Mouse (Mus musculus) macrophage (primary cell): Measurements from ENCODE around the gene Tcp10a. TPM values are rescaled to one million over a fixed set of nuclear protein-coding genes. Genes with fewer than 3 reads are reported as not detected.
"Not testable (repeated sequence)": the region's sequence is repeated elsewhere in the genome, so short reads cannot be mapped to it uniquely, and the experiment has no call there.

Source experiments
- H3K27ac ChIP-seq: fragments of 350-480 bp; formaldehyde crosslinking; 2 replicates; pipeline ENCODE4 v1.9.0; 2021
- H3K36me3 ChIP-seq: fragments of 350-480 bp; formaldehyde crosslinking; 2 replicates; pipeline ENCODE4 v1.9.0; 2021; ENCODE audit errors: inconsistent target
- H3K4me3 ChIP-seq: fragments of 350-480 bp; formaldehyde crosslinking; 2 replicates; pipeline ENCODE4 v1.9.0; 2021; ENCODE audit errors: inconsistent target
- H3K79me2 ChIP-seq: fragments of 350-480 bp; formaldehyde crosslinking; 2 replicates; pipeline ENCODE4 v1.9.0; 2021; ENCODE audit errors: inconsistent target
- WGBS: methylation state at CpG from one replicate; pipeline ENCODE4 v1.1.7; 2026; ENCODE audit warnings: inconsistent platforms; ENCODE audit not compliant: missing documents; 5-methylcytosine and 5-hydroxymethylcytosine counted together
- polyA plus RNA-seq: library from polyadenylated mRNA; stranded (reverse); fragments of 250-400 nt; gene quantifications from 3 replicates; pipeline ENCODE4 v1.2.4, GENCODE M21; 2018; ENCODE audit warnings: inconsistent platforms

Gene Tcp10a
- polyA plus RNA-seq, 1 experiment from 2014 or later, result not detected

- not testable (repeated sequence) for H3K27ac ChIP-seq, H3K36me3 ChIP-seq, H3K79me2 ChIP-seq, H3K4me3 ChIP-seq
- WGBS, result no CpG with 5 or more reads among the region's 2 CpGs
Observed at GRCm38 (mm10) chr17:7388341-7388957, 64.0 kb downstream of the Tcp10a start.

GRCm38 (mm10) chr17:7388958-7389356 lies 64.5 kb downstream of the Tcp10a start:
- WGBS, result 93% methylated on average over 5 of the region's 8 CpGs
- not testable (repeated sequence) for H3K4me3 ChIP-seq, H3K79me2 ChIP-seq, H3K36me3 ChIP-seq, H3K27ac ChIP-seq

- WGBS, result 83% methylated on average over 1 of the region's 7 CpGs
- not testable (repeated sequence) for H3K79me2 ChIP-seq, H3K4me3 ChIP-seq, H3K27ac ChIP-seq, H3K36me3 ChIP-seq
Observed at GRCm38 (mm10) chr17:7389898-7390297, 65.5 kb downstream of the Tcp10a start.

- H3K79me2 ChIP-seq, H3K4me3 ChIP-seq, H3K27ac ChIP-seq, H3K36me3 ChIP-seq: not testable (repeated sequence)
- WGBS, result 93% methylated on average over 7 of the region's 7 CpGs
Observed at GRCm38 (mm10) chr17:7395116-7395515, 70.7 kb downstream of the Tcp10a start.

Other genes starting within 250 kb of the Tcp10a start
- gene Rps6ka2, start 154.5 kb upstream of the Tcp10a start, polyA plus RNA-seq, result 5.0 to 8.7 TPM (median 6.5 TPM) in 3 replicates
- gene Ttll2, start 28.1 kb downstream of the Tcp10a start, polyA plus RNA-seq, result not detected in 3 replicates
- gene Gm49630, start 47.3 kb downstream of the Tcp10a start, polyA plus RNA-seq, result not detected in 3 replicates
- gene Unc93a2, start 60.8 kb downstream of the Tcp10a start, polyA plus RNA-seq, result not detected in 3 replicates